Mouse (Mus musculus) MEL (cell line): ENCODE measurements at regions not wholly inside any gene's neighbourhood (a gene's known extent, or its start where the extent isn't known, plus 50 kb on each side); places are given as distances from the start of the nearest gene placed in this dataset.
"Not testable (repeated sequence)": the region's sequence is repeated elsewhere in the genome, so short reads cannot be mapped to it uniquely, and the experiment has no call there.

Source experiments
- DNase-seq: peaks from one replicate; pipeline ENCODE4 v3.0.0; 2011; ENCODE audit warnings: low read depth, low spot score
- H3K27ac ChIP-seq: 2 replicates; pipeline ENCODE4 v1.5.1; 2012; ENCODE audit warnings: low read depth, mild to moderate bottlenecking, control low read depth, low read length, moderate library complexity; ENCODE audit not compliant: control insufficient read depth
- H3K27me3 ChIP-seq, 2 experiments: fragments of 150-350 bp in 1 of 2; sonication (generic) in 1 of 2; 2 replicates each; pipeline ENCODE4 v1.6.1; 2012; ENCODE audit warnings: low read length in 2 of 2, mild to moderate bottlenecking in 2 of 2, improper control_type of control experiment in 1 of 2, moderate library complexity in 1 of 2; ENCODE audit not compliant: insufficient read depth in 2 of 2, control insufficient read depth in 1 of 2
- H3K36me3 ChIP-seq, 2 experiments: 2 replicates each; pipeline ENCODE4 v1.6.1; 2012 to 2014; ENCODE audit warnings: low read length in 2 of 2, improper control_type of control experiment in 1 of 2, inconsistent platforms in 1 of 2, mild to moderate bottlenecking in 1 of 2; ENCODE audit not compliant: insufficient read depth in 2 of 2, control insufficient read depth in 1 of 2
- H3K4me1 ChIP-seq, 2 experiments: fragments of 150-350 bp in 1 of 2; sonication (generic) in 1 of 2; 2 replicates each; pipeline ENCODE4 v1.6.1; 2012; ENCODE audit warnings: low read length in 2 of 2, improper control_type of control experiment in 1 of 2, mild to moderate bottlenecking in 1 of 2; ENCODE audit not compliant: insufficient read depth in 2 of 2, control insufficient read depth in 1 of 2
- H3K4me3 ChIP-seq, 2 experiments: fragments of 150-350 bp in 1 of 2; sonication (generic) in 1 of 2; 2 replicates each; pipeline ENCODE4 v1.5.1; 2012; ENCODE audit warnings: low read depth in 2 of 2, low read length in 2 of 2, mild to moderate bottlenecking in 2 of 2, moderate library complexity in 2 of 2, control low read depth in 1 of 2, improper control_type of control experiment in 1 of 2; ENCODE audit not compliant: control insufficient read depth in 1 of 2, insufficient read depth in 1 of 2
- H3K79me2 ChIP-seq: 2 replicates; pipeline ENCODE4 v1.6.1; 2012; ENCODE audit warnings: mild to moderate bottlenecking, low read length, moderate library complexity; ENCODE audit not compliant: control insufficient read depth, poor library complexity, insufficient read depth
- H3K9ac ChIP-seq: 2 replicates; pipeline ENCODE4 v1.6.1; 2012; ENCODE audit warnings: low read depth, mild to moderate bottlenecking, control low read depth, low read length, moderate library complexity; ENCODE audit not compliant: control insufficient read depth, poor library complexity, severe bottlenecking
- H3K9me3 ChIP-seq: fragments of 150-350 bp; sonication (generic); replicated peaks from 2 replicates; pipeline ENCODE4 v1.6.1; 2012; ENCODE audit warnings: mild to moderate bottlenecking, low read length, improper control_type of control experiment, moderate library complexity; ENCODE audit not compliant: insufficient read depth
- BHLHE40 ChIP-seq: IDR thresholded peaks from 2 replicates; pipeline ENCODE4 v1.6.1; 2012; ENCODE audit warnings: low read depth, mild to moderate bottlenecking, inconsistent platforms, low read length, improper control_type of control experiment, borderline replicate concordance
- CHD2 ChIP-seq: IDR thresholded peaks from 2 replicates; pipeline ENCODE4 v1.6.1; 2011; ENCODE audit warnings: low read length, improper control_type of control experiment
- E2F4 ChIP-seq: IDR thresholded peaks from 2 replicates; pipeline ENCODE4 v1.6.1; 2011; ENCODE audit warnings: low read depth, low read length, improper control_type of control experiment, borderline replicate concordance
- ELF1 ChIP-seq: IDR thresholded peaks from 2 replicates; pipeline ENCODE4 v1.6.1; 2014; ENCODE audit warnings: low read depth, mild to moderate bottlenecking, inconsistent platforms, low read length, improper control_type of control experiment, moderate library complexity
- EP300 ChIP-seq, 2 experiments: IDR thresholded peaks; 2 replicates each; pipeline ENCODE4 v1.6.1; 2011; ENCODE audit warnings: improper control_type of control experiment in 2 of 2, low read length in 2 of 2, low read depth in 1 of 2, mild to moderate bottlenecking in 1 of 2
- ETS1 ChIP-seq: IDR thresholded peaks from 2 replicates; pipeline ENCODE4 v1.6.1; 2012; ENCODE audit warnings: low read depth, mild to moderate bottlenecking, inconsistent platforms, low read length, improper control_type of control experiment, moderate library complexity
- GATA1 ChIP-seq: IDR thresholded peaks from 2 replicates; pipeline ENCODE4 v1.6.1; 2011; ENCODE audit warnings: low read depth, low read length, improper control_type of control experiment
- HCFC1 ChIP-seq: IDR thresholded peaks from 2 replicates; pipeline ENCODE4 v1.6.1; 2012; ENCODE audit warnings: low read depth, mild to moderate bottlenecking, inconsistent platforms, low read length, improper control_type of control experiment, moderate library complexity
- KAT2A ChIP-seq: conservative IDR thresholded peaks from 2 replicates; pipeline ENCODE4 v1.6.1; 2012; ENCODE audit warnings: low read depth, low read length, improper control_type of control experiment, inconsistent platforms
- MAFK ChIP-seq: IDR thresholded peaks from 2 replicates; pipeline ENCODE4 v1.6.1; 2011; ENCODE audit warnings: low read depth, mild to moderate bottlenecking, low read length, improper control_type of control experiment, borderline replicate concordance
- MAZ ChIP-seq: IDR thresholded peaks from 2 replicates; pipeline ENCODE4 v1.6.1; 2012; ENCODE audit warnings: low read depth, mild to moderate bottlenecking, inconsistent platforms, low read length, improper control_type of control experiment
- MXI1 ChIP-seq: IDR thresholded peaks from 2 replicates; pipeline ENCODE4 v1.6.1; 2011; ENCODE audit warnings: mild to moderate bottlenecking, low read depth, low read length, improper control_type of control experiment
- MYB ChIP-seq: IDR thresholded peaks from 2 replicates; pipeline ENCODE4 v1.6.1; 2011; ENCODE audit warnings: mild to moderate bottlenecking, low read depth, low read length, improper control_type of control experiment
- NELFE ChIP-seq: IDR thresholded peaks from 2 replicates; pipeline ENCODE4 v1.6.1; 2011; ENCODE audit warnings: low read depth, low read length, improper control_type of control experiment
- NRF1 ChIP-seq: IDR thresholded peaks from 2 replicates; pipeline ENCODE4 v1.6.1; 2014; ENCODE audit warnings: low read depth, mild to moderate bottlenecking, inconsistent platforms, low read length, improper control_type of control experiment, moderate library complexity; ENCODE audit not compliant: poor library complexity, insufficient read depth, severe bottlenecking
- POLR2AphosphoS2 ChIP-seq: IDR thresholded peaks from 2 replicates; pipeline ENCODE4 v1.6.1; 2011; ENCODE audit warnings: low read length, improper control_type of control experiment
- RCOR1 ChIP-seq: IDR thresholded peaks from 2 replicates; pipeline ENCODE4 v1.6.1; 2012; ENCODE audit warnings: low read depth, mild to moderate bottlenecking, inconsistent platforms, low read length, improper control_type of control experiment
- UBTF ChIP-seq: IDR thresholded peaks from 2 replicates; pipeline ENCODE4 v1.6.1; 2012; ENCODE audit warnings: low read depth, mild to moderate bottlenecking, inconsistent platforms, low read length, improper control_type of control experiment, moderate library complexity, borderline replicate concordance; ENCODE audit not compliant: insufficient read depth
- ZC3H11A ChIP-seq: IDR thresholded peaks from 2 replicates; pipeline ENCODE4 v1.6.1; 2012; ENCODE audit warnings: low read depth, mild to moderate bottlenecking, inconsistent platforms, low read length, improper control_type of control experiment
- ZMIZ1 ChIP-seq: IDR thresholded peaks from 2 replicates; pipeline ENCODE4 v1.6.1; 2012; ENCODE audit warnings: low read depth, mild to moderate bottlenecking, inconsistent platforms, low read length, improper control_type of control experiment, moderate library complexity

- Histone ChIP-seq H3K9ac (no peak overlapping the region), H3K4me1 (no peaks in the 10 kb centered on the region), H3K4me3 (no peak overlapping the region), H3K27me3 (no peaks in the 10 kb centered on the region), H3K9me3 (no peaks in the 10 kb centered on the region), H3K36me3 (no peaks in the 10 kb centered on the region), H3K79me2 (no peaks in the 10 kb centered on the region), H3K27ac (no peak overlapping the region)
- no peak for DNase-seq
- TF ChIP-seq KAT2A (no peak), UBTF (no peak), ETS1 (no peak), CHD2 (no peak), MXI1 (no peak), HCFC1 (no peak), ZC3H11A (no peak), ELF1 (no peak), NRF1 (no peak), POLR2AphosphoS2 (no peak), MYB (no peak), BHLHE40 (no peak), MAFK (no peak), NELFE (no peak), ZMIZ1 (no peak), E2F4 (no peak)
Measured at GRCm38 (mm10) chr10:34671791-34672190, 188.6 kb downstream of the Frk start.

- not testable (repeated sequence) for H3K4me1 ChIP-seq, H3K9me3 ChIP-seq, H3K9ac ChIP-seq, H3K79me2 ChIP-seq, H3K27me3 ChIP-seq
- H3K27ac ChIP-seq, result peak overlapping the region; percentile 69
- H3K36me3 ChIP-seq, result peaks cover 0 to 13% of the 10 kb centered on the region in 2 experiments; a peak in 2 of 4 replicates
- DNase-seq, result peak; percentile 76
- peak; percentile 44 for TF ChIP-seq GATA1
- TF ChIP-seq EP300 (IDR thresholded peaks at IDR 0.05; ENCODE audit: low read depth in 1 of 2, low read length in 2 of 2), result peak; percentile 60 to 80
- TF ChIP-seq MAZ, result 0 out of 2 replicates have a peak, but pooled peaks have one; percentile 22
- TF ChIP-seq RCOR1, result peak; percentile 49; the same call in 1 of the 2 replicates
- TF ChIP-seq, all 39 proteins: peak for 4; not testable (repeated sequence) for 35
- peak overlapping the region; percentile 26 to 34; a peak in 3 of 4 replicates for H3K4me3 ChIP-seq
Measured at GRCm38 (mm10) chr10:34699414-34699813, 216.2 kb downstream of the Frk start.
